Mouse (Mus musculus): ENCODE data around the gene Irgm1. TPM values are rescaled to one million over a fixed set of nuclear protein-coding genes. Genes with fewer than 3 reads are reported as not detected.
"Not testable (repeated sequence)": the region's sequence is repeated elsewhere in the genome, so short reads cannot be mapped to it uniquely, and the experiment has no call there.

Gene Irgm1
- polyA plus RNA-seq, 1 experiment from 2014 or later, result 2.3 TPM

DNA sequence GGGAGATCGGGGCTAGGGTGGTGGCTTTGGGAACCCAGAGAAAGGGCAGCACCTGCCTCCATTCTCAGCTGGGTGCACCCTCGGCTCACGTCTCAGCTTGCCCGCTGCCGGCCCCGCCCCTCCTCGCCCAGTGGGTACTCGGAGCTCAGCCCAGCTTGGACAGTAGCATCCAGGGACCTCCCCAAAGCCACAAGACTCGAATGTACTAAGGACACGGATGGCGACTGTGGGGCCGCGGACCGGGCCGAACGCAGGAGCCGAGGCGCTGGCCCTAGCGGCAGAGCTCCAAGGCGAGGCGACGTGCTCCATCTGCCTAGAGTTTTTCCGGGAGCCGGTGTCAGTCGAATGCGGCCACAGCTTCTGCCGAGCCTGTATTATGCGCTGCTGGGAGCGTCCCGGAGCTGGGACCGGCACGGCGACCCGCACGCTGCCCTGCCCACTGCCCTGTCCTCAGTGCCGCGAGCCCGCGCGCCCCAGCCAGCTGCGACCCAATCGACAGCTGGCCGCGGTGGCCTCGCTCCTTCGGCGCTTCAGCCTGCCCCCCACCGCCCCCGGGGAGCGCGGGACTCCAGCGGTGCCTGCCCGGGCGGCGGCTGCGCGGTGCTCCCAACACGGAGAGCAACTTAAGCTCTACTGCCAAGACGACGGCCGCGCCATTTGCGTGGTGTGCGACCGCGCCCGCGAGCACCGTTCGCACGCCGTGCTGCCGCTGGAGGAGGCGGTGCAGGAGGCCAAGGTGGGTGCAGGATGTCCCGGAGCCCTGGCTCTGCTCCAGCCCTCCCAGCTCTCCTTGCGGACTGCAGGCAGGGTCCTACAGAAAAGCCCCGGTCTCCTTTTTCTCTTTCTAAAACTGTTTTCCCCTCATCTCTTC lies 33.9 kb downstream of the Irgm1 start:
- H3K4me1 ChIP-seq, result peaks cover 18% of the 10 kb centered on the region
- H3K36me3 ChIP-seq (replicated peaks), result no peaks in the 10 kb centered on the region
- peaks cover 7% of the 10 kb centered on the region; the same call in 1 of the 2 replicates for H3K27me3 ChIP-seq (replicated peaks)
- peak; percentile 43 for ATAC-seq (replicated peaks)
- H3K4me2 ChIP-seq, result peak overlapping the region; percentile 79
- H3K9ac ChIP-seq, result peak overlapping the region; percentile 80
- H3K27ac ChIP-seq, result peak overlapping the region; percentile 71
- H3K9me3 ChIP-seq, result no peaks in the 10 kb centered on the region
- WGBS, result under 1% methylated on average over 77 of the region's 77 CpGs
- H3K4me3 ChIP-seq, result peak overlapping the region; percentile 86

DNA sequence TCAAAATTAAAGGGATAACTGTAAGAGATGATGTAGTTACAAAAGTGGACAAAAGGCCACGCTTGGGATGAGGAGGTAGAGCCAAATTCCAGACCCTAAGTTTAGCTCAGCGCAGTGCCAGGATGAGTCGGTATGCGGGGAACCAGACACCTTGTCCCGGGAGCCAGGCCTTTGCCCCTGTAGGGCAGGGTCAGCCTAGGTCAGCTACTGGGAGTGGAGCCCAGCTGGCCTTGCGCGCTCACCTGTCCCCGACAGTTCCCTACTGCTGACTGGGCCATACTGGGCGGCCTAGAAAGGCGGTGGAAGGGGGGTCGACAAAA lies 34.5 kb downstream of the Irgm1 start:
- Histone ChIP-seq H3K27me3 (replicated peaks) (peaks cover 7% of the 10 kb centered on the region; the same call in 1 of the 2 replicates), H3K27ac (peak overlapping the region; percentile 71), H3K4me1 (peaks cover 18% of the 10 kb centered on the region), H3K36me3 (replicated peaks) (no peaks in the 10 kb centered on the region), H3K4me3 (peak overlapping the region; percentile 86), H3K9ac (peak overlapping the region; percentile 80), H3K4me2 (peak overlapping the region; percentile 79), H3K9me3 (no peaks in the 10 kb centered on the region)
- 6% methylated on average over 11 of the region's 11 CpGs for WGBS
- 0 out of 2 replicates have a peak, but pooled peaks have one; percentile 1 for ATAC-seq (replicated peaks)

DNA sequence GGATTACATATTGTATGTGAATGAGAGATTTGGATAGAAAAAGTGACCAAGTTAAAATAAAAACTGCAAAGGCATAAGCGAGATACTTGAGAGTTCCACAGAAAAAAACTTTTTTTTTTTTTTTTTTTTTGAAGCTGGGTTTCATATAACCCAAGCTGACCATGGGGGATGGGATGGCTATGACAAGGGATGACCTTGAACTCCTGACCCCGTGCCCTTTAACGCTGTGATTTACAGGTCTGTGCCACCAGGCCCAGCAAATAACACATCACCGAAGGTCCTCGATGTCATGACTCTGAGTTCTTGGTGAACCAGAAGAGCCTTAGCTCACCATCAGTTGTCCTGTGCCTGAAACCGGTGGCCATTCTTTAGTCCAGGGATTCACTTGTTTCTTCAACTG lies 35.6 kb downstream of the Irgm1 start:
- H3K9ac ChIP-seq, result no peak overlapping the region
- no peak overlapping the region for H3K27ac ChIP-seq
- no peak overlapping the region for H3K4me3 ChIP-seq
- no peak overlapping the region for H3K4me2 ChIP-seq
- WGBS, result 81% methylated on average over 6 of the region's 6 CpGs
- H3K36me3 ChIP-seq (replicated peaks), result no peaks in the 10 kb centered on the region
- ATAC-seq (replicated peaks), result no peak
- H3K9me3 ChIP-seq, result no peaks in the 10 kb centered on the region
- peaks cover 7% of the 10 kb centered on the region; the same call in 1 of the 2 replicates for H3K27me3 ChIP-seq (replicated peaks)
- H3K4me1 ChIP-seq, result peaks cover 18% of the 10 kb centered on the region

DNA sequence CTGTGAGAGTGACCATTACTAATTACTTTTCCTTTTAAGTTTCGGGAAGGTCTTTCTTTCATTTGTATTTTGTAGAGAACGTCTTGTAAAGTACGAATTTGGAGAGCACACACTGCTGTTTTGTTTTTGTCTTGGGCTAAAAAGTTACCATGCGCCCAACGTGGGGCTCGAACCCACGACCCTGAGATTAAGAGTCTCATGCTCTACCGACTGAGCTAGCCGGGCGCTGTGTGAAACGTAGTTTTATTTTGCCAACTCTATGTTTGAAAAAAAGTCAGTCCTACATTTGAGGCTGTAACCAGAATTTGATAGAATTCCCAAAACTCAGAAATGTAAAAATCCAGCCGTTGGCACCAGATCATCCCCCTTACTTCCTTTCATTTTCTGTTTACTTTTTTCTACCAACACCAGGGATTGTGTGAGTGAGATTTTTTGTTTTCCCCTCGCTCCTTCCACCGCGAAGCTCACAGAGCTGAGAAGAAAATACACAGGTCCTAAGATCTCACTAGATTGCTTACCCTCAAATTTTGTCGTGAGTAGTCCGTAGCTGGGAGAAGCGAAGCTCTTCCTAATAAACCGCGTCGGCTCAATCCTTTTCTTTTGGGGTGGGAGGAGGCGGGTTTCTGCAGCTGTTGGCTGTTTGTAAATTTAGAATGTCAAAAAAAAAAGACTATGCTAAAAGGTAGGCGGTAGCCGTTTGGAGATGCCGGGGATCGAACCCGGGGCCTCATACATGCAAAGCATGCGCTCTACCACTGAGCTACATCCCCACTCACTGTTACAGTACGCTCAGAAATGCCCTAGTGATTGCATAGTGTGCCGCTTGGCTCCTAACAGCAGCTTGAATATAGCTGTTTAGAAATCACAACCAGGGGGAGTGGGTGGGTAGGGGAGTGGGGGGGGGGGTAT lies 37.5 kb downstream of the Irgm1 start:
- Histone ChIP-seq H3K4me1 (peaks cover 18% of the 10 kb centered on the region), H3K9ac (peak overlapping the region; percentile 70), H3K27me3 (replicated peaks) (0 out of 2 replicates have a peak, but pooled peaks cover 3% of the 10 kb centered on the region), H3K9me3 (no peaks in the 10 kb centered on the region), H3K4me3 (peak overlapping the region; percentile 58), H3K4me2 (peak overlapping the region; percentile 59), H3K27ac (peak overlapping the region; percentile 77), H3K36me3 (replicated peaks) (no peaks in the 10 kb centered on the region)
- peak; percentile 90 for ATAC-seq (replicated peaks)
- under 1% methylated on average over 30 of the region's 30 CpGs for WGBS

DNA sequence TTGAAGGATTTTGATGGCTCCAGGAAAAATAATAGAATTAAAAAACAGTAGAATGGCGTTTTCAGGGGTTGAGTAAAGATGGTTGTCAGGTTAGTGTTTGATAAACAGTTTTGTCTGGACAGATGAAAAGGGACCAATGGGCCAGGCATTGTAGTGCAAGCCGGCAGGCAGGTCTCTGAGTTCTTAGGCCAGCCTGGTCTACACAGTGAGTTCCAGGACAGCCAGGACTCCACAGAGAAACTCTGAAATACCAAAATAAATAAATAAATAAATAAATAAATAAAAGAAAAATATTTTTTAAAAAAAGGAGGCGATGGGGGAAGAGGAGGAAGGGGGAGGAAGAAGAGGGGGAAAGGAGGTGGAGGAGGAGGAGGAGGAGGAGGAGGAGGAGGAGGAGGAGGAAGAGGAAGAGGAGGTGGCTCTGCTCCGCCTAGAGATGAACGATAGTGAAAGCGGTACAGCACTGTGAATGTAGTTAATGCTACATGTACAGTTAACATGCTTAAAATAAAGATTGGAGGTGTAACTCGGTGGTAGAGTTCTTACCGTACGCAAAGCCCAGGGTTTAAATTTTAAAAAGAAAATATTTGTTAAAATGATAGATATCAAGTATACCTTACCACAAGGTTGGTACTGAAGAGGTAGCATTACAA lies 38.3 kb downstream of the Irgm1 start:
- WGBS, result 47% methylated on average over 8 of the region's 9 CpGs

DNA sequence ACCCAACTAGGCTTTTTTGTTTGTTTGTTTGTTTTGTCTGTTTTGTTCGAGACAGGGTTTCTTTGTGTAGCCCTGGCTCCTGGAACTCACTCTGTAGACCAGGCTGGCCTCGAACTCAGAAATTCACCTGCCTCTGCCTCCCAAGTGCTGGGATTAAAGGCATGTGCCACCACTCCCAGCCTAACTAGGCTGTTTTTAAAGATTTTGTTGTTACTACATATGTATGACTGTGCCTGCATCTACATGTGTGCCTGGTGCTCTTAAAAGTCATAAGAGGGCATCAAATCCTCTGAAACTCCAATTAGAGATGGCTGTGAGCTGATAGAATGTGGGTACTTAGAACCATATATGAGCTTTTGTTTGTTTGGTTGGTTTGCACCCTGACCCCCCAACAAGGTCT lies 40.2 kb downstream of the Irgm1 start:
- Histone ChIP-seq H3K4me2 (no peak overlapping the region), H3K4me1 (peaks cover 11% of the 10 kb centered on the region), H3K27ac (no peak overlapping the region), H3K4me3 (no peak overlapping the region), H3K27me3 (replicated peaks) (0 out of 2 replicates have a peak, but pooled peaks cover 5% of the 10 kb centered on the region), H3K9me3 (no peaks in the 10 kb centered on the region), H3K36me3 (replicated peaks) (no peaks in the 10 kb centered on the region), H3K9ac (no peak overlapping the region)
- ATAC-seq (replicated peaks), result no peak
- 83% methylated on average over 2 of the region's 2 CpGs for WGBS

More for the DNA sequence above, 38.3 kb downstream of the Irgm1 start:
- Histone ChIP-seq H3K4me2 (peak overlapping the region; percentile 59), H3K27ac (no peak overlapping the region), H3K9ac (no peak overlapping the region), H3K4me1 (peaks cover 12% of the 10 kb centered on the region), H3K36me3 (replicated peaks) (no peaks in the 10 kb centered on the region), H3K9me3 (no peaks in the 10 kb centered on the region), H3K4me3 (peak overlapping the region; percentile 58; the same call in 1 of the 2 replicates), H3K27me3 (replicated peaks) (0 out of 2 replicates have a peak, but pooled peaks cover 3% of the 10 kb centered on the region)
- no peak for ATAC-seq (replicated peaks)

DNA sequence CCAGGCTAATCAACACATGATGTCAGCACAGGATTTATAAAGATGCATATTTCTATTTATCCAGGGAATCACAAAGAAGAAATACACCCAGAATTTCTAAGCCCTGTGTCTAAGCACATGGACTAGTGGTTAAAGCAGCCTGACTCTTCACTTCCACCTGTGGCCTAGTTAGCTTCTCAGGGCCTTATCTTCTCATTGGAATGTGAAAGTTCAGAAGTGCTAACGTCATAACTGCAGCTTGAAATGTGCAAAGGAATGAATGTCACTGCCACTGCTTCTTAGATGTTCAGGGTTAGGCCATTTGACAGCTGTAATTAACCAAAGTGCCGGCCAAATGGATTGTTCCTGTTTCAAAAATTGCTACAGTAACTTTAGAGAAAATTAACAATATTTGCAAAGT lies 41.2 kb downstream of the Irgm1 start:
- Histone ChIP-seq H3K4me2 (no peak overlapping the region), H3K9ac (no peak overlapping the region), H3K27me3 (replicated peaks) (0 out of 2 replicates have a peak, but pooled peaks cover 5% of the 10 kb centered on the region), H3K4me3 (no peak overlapping the region), H3K9me3 (no peaks in the 10 kb centered on the region), H3K4me1 (peaks cover 11% of the 10 kb centered on the region), H3K36me3 (replicated peaks) (no peaks in the 10 kb centered on the region), H3K27ac (no peak overlapping the region)
- ATAC-seq (replicated peaks), result no peak
- WGBS, result 81% methylated on average over 2 of the region's 2 CpGs

DNA sequence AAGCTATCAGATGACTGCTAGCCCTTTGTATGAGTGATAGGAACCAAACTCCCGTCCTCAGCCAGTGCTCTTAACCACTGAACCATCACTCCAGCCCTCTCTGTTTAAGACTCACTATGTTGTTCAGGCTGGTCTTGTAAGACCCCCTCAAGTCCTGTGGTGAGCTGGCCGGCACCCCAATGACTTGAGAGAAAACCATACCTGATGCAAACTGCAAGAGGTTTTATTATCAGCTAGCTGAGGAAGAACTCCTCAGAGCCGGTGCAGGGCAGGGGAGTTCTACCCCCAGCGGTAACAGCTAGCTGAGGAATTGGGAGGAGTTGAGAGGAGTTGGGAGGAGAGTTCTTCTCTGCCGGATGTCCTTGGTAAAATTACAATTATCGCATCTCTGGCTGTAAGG lies 43.6 kb downstream of the Irgm1 start:
- Histone ChIP-seq H3K27me3 (replicated peaks) (peaks cover 19% of the 10 kb centered on the region), H3K9me3 (no peaks in the 10 kb centered on the region), H3K4me1 (peaks cover 23% of the 10 kb centered on the region), H3K9ac (no peak overlapping the region), H3K4me3 (no peak overlapping the region), H3K4me2 (no peak overlapping the region), H3K27ac (no peak overlapping the region), H3K36me3 (replicated peaks) (no peaks in the 10 kb centered on the region)
- no peak for ATAC-seq (replicated peaks)
- WGBS, result 68% methylated on average over 6 of the region's 6 CpGs

DNA sequence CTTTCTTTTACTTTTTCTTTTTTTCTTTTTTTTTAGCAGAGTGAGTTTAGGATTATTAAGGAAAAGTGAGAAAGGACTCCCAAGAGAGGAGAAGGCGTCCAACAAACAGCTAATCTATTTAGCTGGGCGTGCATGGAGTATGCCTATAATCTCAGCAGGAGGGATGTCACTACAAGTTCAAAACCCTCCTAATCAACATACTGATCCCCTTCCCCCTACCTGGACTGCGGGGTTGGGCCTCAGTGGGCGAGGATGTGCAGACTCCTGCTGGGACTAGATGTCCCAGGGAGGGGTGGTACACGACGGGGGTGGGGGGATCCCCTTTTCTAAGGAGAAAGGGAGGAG lies 44.8 kb downstream of the Irgm1 start:
- Histone ChIP-seq H3K9ac (0 out of 2 replicates have a peak overlapping the region, but pooled peaks have one; percentile 8), H3K9me3 (no peaks in the 10 kb centered on the region), H3K4me1 (peaks cover 26% of the 10 kb centered on the region), H3K27ac (peak overlapping the region; percentile 25; the same call in 1 of the 2 replicates), H3K36me3 (replicated peaks) (no peaks in the 10 kb centered on the region), H3K4me3 (peak overlapping the region; percentile 43), H3K4me2 (peak overlapping the region; percentile 66), H3K27me3 (replicated peaks) (peaks cover 26% of the 10 kb centered on the region)
- ATAC-seq (replicated peaks), result no peak
- 1% methylated on average over 6 of the region's 6 CpGs for WGBS

DNA sequence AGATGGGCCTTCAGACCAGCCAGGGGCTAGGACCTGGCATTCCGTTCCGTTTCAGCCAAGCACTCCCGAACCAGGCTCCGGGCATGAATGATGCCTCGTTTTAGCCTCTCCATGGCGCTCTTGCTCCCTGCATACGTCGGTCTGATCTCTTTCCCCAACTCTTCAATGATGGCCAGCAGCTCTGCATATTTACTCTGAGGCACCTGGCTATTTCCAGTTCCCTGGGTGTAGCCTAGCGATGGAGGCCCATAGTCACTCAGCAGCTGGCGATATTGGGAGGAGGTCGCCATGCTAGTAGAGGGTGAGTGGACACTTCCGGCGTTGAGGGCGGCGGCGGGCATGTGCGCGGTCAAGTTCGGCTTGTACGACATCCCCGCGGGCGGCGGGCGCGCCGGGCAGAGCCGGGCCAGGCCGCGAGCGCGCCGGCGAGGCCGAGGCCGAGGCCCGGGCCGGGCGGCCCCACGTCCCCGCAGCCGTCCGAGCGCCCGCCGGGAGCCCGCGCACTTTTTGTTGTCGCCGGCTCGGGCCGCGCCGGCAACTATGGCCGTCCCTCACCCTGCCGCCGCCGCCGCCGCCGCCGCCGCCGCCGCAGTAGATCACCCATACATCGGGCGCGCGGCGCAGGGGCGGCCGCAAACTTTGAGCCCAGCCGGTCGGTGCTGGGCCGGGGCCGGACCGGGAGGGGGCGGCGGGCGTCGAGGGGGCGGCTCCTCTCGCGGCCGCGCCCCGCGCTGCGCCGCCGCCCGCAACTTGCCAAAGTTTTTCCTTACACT lies 45.3 kb downstream of the Irgm1 start, which contains the start of the genes Trim7 and Gm12184:
TSS of gene Trim7 (plus strand) at position 162 of the 773 bp plus-strand sequence.
TSS of gene Gm12184 (minus strand) at position 677 of the 773 bp plus-strand sequence.
- Histone ChIP-seq H3K9ac (0 out of 2 replicates have a peak within 1 kb of the TSS, but pooled peaks have one; percentile 8), H3K27me3 (replicated peaks) (peaks cover 26% of the 10 kb centered on the region), H3K4me3 (peak within 1 kb of the TSS; percentile 43), H3K27ac (peak within 1 kb of the TSS; percentile 25; the same call in 1 of the 2 replicates), H3K4me1 (peaks cover 26% of the 10 kb centered on the region), H3K4me2 (peak within 1 kb of the TSS; percentile 66)
- not testable (repeated sequence) for H3K36me3 ChIP-seq (replicated peaks); H3K9me3 ChIP-seq
- WGBS, result 0% methylated on average over 53 of the region's 92 CpGs
- ATAC-seq (replicated peaks), result peak; percentile 79

DNA sequence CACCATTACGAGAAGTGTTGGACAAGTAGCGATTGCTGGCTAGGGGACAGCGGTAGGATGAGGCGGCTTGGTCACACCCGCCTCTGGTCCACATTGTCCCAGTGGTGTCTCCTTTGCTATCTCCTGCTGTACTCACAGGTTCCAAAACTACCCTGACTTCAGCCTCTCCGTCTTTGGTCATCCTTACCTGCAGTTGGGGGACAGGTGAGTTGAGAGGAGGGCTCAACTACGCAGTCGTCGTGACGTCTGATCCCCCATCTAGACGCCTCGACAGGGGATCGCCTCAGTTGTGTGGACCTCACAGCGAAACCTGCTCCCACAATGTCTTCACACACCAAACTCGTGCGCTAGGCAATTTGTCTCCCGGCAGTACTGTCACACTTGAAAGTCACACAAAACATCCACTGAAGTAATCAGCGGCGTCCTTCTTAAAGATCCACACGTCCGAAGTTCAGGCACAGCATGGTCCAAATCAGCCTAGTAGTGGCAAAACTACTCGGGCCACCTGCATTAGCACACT lies 47.1 kb downstream of the Irgm1 start:
- H3K36me3 ChIP-seq (replicated peaks), result no peaks in the 10 kb centered on the region
- H3K9me3 ChIP-seq, result no peaks in the 10 kb centered on the region
- 0 out of 2 replicates have a peak overlapping the region, but pooled peaks have one; percentile 2 for H3K9ac ChIP-seq
- no peak overlapping the region for H3K27ac ChIP-seq
- peak overlapping the region; percentile 35 for H3K4me3 ChIP-seq
- H3K4me2 ChIP-seq, result peak overlapping the region; percentile 56
- peaks cover 26% of the 10 kb centered on the region for H3K4me1 ChIP-seq
- 4% methylated on average over 22 of the region's 22 CpGs for WGBS
- H3K27me3 ChIP-seq (replicated peaks), result peaks cover 26% of the 10 kb centered on the region
- ATAC-seq (replicated peaks), result no peak
